Mouse (Mus musculus) limb, embryonic 12.5 days (tissue): ENCODE results near the gene Rph3al. TPM values are rescaled to one million over a fixed set of nuclear protein-coding genes. Genes with fewer than 3 reads are reported as not detected.

Experiments used
- ATAC-seq: fragments of 200-750 bp; cut with Nextera tagmentation; 2 replicates; pipeline ENCODE4 v1.8.0; 2017; ENCODE audit warnings: low read depth, moderate TSS enrichment; ENCODE audit not compliant: insufficient number of reproducible peaks, insufficient read depth, low FRiP score, low TSS enrichment
- H3K27ac ChIP-seq: fragments of 300-500 bp; sonication (generic); 2 replicates; pipeline ENCODE4 v1.5.1; 2016; ENCODE audit warnings: mild to moderate bottlenecking, moderate library complexity
- H3K27me3 ChIP-seq: fragments of 300-500 bp; sonication (generic); 2 replicates; pipeline ENCODE4 v1.6.1; 2016; ENCODE audit warnings: mild to moderate bottlenecking, moderate library complexity
- H3K36me3 ChIP-seq: fragments of 300-500 bp; sonication (generic); 2 replicates; pipeline ENCODE4 v1.6.1; 2016; ENCODE audit warnings: mild to moderate bottlenecking, moderate library complexity
- H3K4me1 ChIP-seq: fragments of 300-500 bp; sonication (generic); replicated peaks from 2 replicates; pipeline ENCODE4 v1.6.1; 2016
- H3K4me2 ChIP-seq: fragments of 300-500 bp; sonication (generic); 2 replicates; pipeline ENCODE4 v1.6.1; 2016; ENCODE audit warnings: mild to moderate bottlenecking, moderate library complexity
- H3K4me3 ChIP-seq: fragments of 300-500 bp; sonication (generic); replicated peaks from 2 replicates; pipeline ENCODE4 v1.5.1; 2016; ENCODE audit warnings: mild to moderate bottlenecking
- H3K9ac ChIP-seq: fragments of 300-500 bp; sonication (generic); replicated peaks from 2 replicates; pipeline ENCODE4 v1.6.1; 2016; ENCODE audit warnings: mild to moderate bottlenecking, moderate library complexity
- H3K9me3 ChIP-seq: fragments of 300-500 bp; sonication (generic); 2 replicates; pipeline ENCODE4 v1.6.1; 2016; ENCODE audit warnings: mild to moderate bottlenecking, moderate library complexity
- WGBS: fragments of 180-500 bp; shearing (Covaris S2); methylation state at CpG from one replicate; pipeline ENCODE4 v1.1.7; 2016; 5-methylcytosine and 5-hydroxymethylcytosine counted together
- polyA plus RNA-seq: library from polyadenylated mRNA; unstranded; fragments of >200 nt; fragmentation: Nextera tagmentation; extraction: Ambion mirVana; gene quantifications from 2 replicates; pipeline ENCODE4 v1.2.1, GENCODE M21; 2016

The Rph3al gene
- polyA plus RNA-seq, 1 experiment from 2014 or later = 2.3 TPM

- WGBS = 22% methylated on average over 6 of the region's 6 CpGs
- H3K27me3 ChIP-seq = no peaks in the 10 kb centered on the region; the same call in 1 of the 2 replicates
- no peak overlapping the region for H3K27ac ChIP-seq
- H3K9me3 ChIP-seq = no peaks in the 10 kb centered on the region
- ATAC-seq = peak; percentile 35; the same call in 1 of the 2 replicates
- no peak overlapping the region for H3K4me3 ChIP-seq
- no peaks in the 10 kb centered on the region for H3K36me3 ChIP-seq
- H3K4me2 ChIP-seq = no peak overlapping the region
- H3K4me1 ChIP-seq = no peaks in the 10 kb centered on the region
- no peak overlapping the region for H3K9ac ChIP-seq
Observed at GRCm38 (mm10) chr11:75781919-75782318, 156.3 kb downstream of the Rph3al start.

Other genes with a start within 250 kb of the Rph3al start
- gene Ywhae, start 205.6 kb downstream of the Rph3al start, polyA plus RNA-seq = 1,061 and 1,068 TPM in 2 replicates
- gene Doc2b, start 142.4 kb downstream of the Rph3al start, polyA plus RNA-seq = 0.59 and 0.79 TPM in 2 replicates
- gene 1700016K19Rik, start 61.5 kb upstream of the Rph3al start, polyA plus RNA-seq = 0.23 and 0.70 TPM in 2 replicates
- gene Rflnb, start 89.4 kb upstream of the Rph3al start, polyA plus RNA-seq = 50.9 and 54.0 TPM in 2 replicates
- 39.1 and 43.4 TPM in 2 replicates for gene Vps53, start 241.2 kb upstream of the Rph3al start, polyA plus RNA-seq
- gene Fam57a, start 241.2 kb upstream of the Rph3al start, polyA plus RNA-seq = 24.2 and 26.6 TPM in 2 replicates